Mouse (Mus musculus): ENCODE measurements around the gene Sprr2e. TPM values are rescaled to one million over a fixed set of nuclear protein-coding genes. Genes with fewer than 3 reads are reported as not detected.

Sprr2e gene
- polyA plus RNA-seq, 1 experiment: not detected

- TF ChIP-seq POLR2A (IDR thresholded peaks at IDR 0.05; ENCODE audit: borderline replicate concordance, low read depth, low read length): no peak
- no peak for TF ChIP-seq CTCF (IDR thresholded peaks at IDR 0.05; ENCODE audit: low read depth, low read length)
- H3K27ac ChIP-seq (ENCODE audit: insufficient read depth, low read depth, low read length): no peak overlapping the region
- H3K4me1 ChIP-seq (ENCODE audit: control insufficient read depth, insufficient read depth, low read length): no peaks in the 10 kb centered on the region
- no peak overlapping the region for H3K4me3 ChIP-seq (ENCODE audit: insufficient read depth, low read length)
These were observed 42.4 kb downstream of the Sprr2e start for GRCm38 (mm10) chr3:92394301-92394700.

Other genes starting within 250 kb of the Sprr2e start
- gene Prr9, start 228.2 kb upstream of the Sprr2e start, polyA plus RNA-seq (2012; ENCODE audit: insufficient read depth, insufficient read length, missing spikeins): not detected in 2 replicates
- gene Lelp1, start 209.4 kb upstream of the Sprr2e start, polyA plus RNA-seq (2012; ENCODE audit: insufficient read depth, insufficient read length, missing spikeins): not detected in 2 replicates
- not detected in 2 replicates for gene Sprr2a1, start 136.3 kb upstream of the Sprr2e start, polyA plus RNA-seq (2012; ENCODE audit: insufficient read depth, insufficient read length, missing spikeins)
- gene Sprr2a2, start 136.2 kb upstream of the Sprr2e start, polyA plus RNA-seq (2012; ENCODE audit: insufficient read depth, insufficient read length, missing spikeins): not detected in 2 replicates
- gene Sprr2a3, start 66.7 kb upstream of the Sprr2e start, polyA plus RNA-seq (2012; ENCODE audit: insufficient read depth, insufficient read length, missing spikeins): not detected in 2 replicates
- not detected in 2 replicates for gene Sprr2b, start 35.5 kb upstream of the Sprr2e start, polyA plus RNA-seq (2012; ENCODE audit: insufficient read depth, insufficient read length, missing spikeins)
- not detected in 2 replicates for gene Sprr2d, start 13.0 kb upstream of the Sprr2e start, polyA plus RNA-seq (2012; ENCODE audit: insufficient read depth, insufficient read length, missing spikeins)
- not detected in 2 replicates for gene Sprr2f, start 13.0 kb downstream of the Sprr2e start, polyA plus RNA-seq (2012; ENCODE audit: insufficient read depth, insufficient read length, missing spikeins)
- gene Sprr2h, start 33.5 kb downstream of the Sprr2e start, polyA plus RNA-seq (2012; ENCODE audit: insufficient read depth, insufficient read length, missing spikeins): not detected in 2 replicates
- not detected in 2 replicates for gene Sprr2i, start 55.8 kb downstream of the Sprr2e start, polyA plus RNA-seq (2012; ENCODE audit: insufficient read depth, insufficient read length, missing spikeins)
- not detected in 2 replicates for gene Sprr2j-ps, start 65.9 kb downstream of the Sprr2e start, polyA plus RNA-seq (2012; ENCODE audit: insufficient read depth, insufficient read length, missing spikeins)
- 4.2 and 17.1 TPM in 2 replicates for gene Gm9774, start 77.3 kb downstream of the Sprr2e start, polyA plus RNA-seq (2012; ENCODE audit: insufficient read depth, insufficient read length, missing spikeins)
- not detected in 2 replicates for gene Sprr2k, start 80.4 kb downstream of the Sprr2e start, polyA plus RNA-seq (2012; ENCODE audit: insufficient read depth, insufficient read length, missing spikeins)
- gene Sprr1b, start 86.6 kb downstream of the Sprr2e start, polyA plus RNA-seq (2012; ENCODE audit: insufficient read depth, insufficient read length, missing spikeins): not detected in 2 replicates
- gene Sprr3, start 106.6 kb downstream of the Sprr2e start, polyA plus RNA-seq (2012; ENCODE audit: insufficient read depth, insufficient read length, missing spikeins): not detected in 2 replicates
- gene Sprr1a, start 133.8 kb downstream of the Sprr2e start, polyA plus RNA-seq (2012; ENCODE audit: insufficient read depth, insufficient read length, missing spikeins): not detected in 2 replicates
- gene Sprr4, start 148.3 kb downstream of the Sprr2e start, polyA plus RNA-seq (2012; ENCODE audit: insufficient read depth, insufficient read length, missing spikeins): not detected in 2 replicates
- not detected in 2 replicates for gene 2310046K23Rik, start 182.4 kb downstream of the Sprr2e start, polyA plus RNA-seq (2012; ENCODE audit: insufficient read depth, insufficient read length, missing spikeins)
- not detected in 2 replicates for gene Ivl, start 221.6 kb downstream of the Sprr2e start, polyA plus RNA-seq (2012; ENCODE audit: insufficient read depth, insufficient read length, missing spikeins)
- gene Smcp, start 236.9 kb downstream of the Sprr2e start, polyA plus RNA-seq (2012; ENCODE audit: insufficient read depth, insufficient read length, missing spikeins): not detected in 2 replicates

Measured in bone marrow macrophage, adult 2 months (primary cell).